Mouse (Mus musculus): ENCODE data around the gene Nelfe. TPM values are rescaled to one million over a fixed set of nuclear protein-coding genes. Genes with fewer than 3 reads are reported as not detected.
A peak's percentile ranks its signal among the peaks of the same experiment; 100 is the strongest.

Gene Nelfe
- polyA plus RNA-seq, 3 experiments from 2014 or later = 40.1 to 65.0 (median 47.0) TPM

GRCm38 (mm10) chr17:34847192-34847591, 3.0 kb upstream of the Nelfe start:
- no peak for ATAC-seq

GRCm38 (mm10) chr17:34847615-34848014, 2.6 kb upstream of the Nelfe start:
- ATAC-seq = no peak

GRCm38 (mm10) chr17:34850517-34851125, 430 bp downstream of the Nelfe start:
- ATAC-seq = no peak

- no peak for ATAC-seq
Observed at GRCm38 (mm10) chr17:34853511-34853910, 3.3 kb downstream of the Nelfe start.

GRCm38 (mm10) chr17:34854761-34855160, 4.6 kb downstream of the Nelfe start:
- ATAC-seq = no peak

- ATAC-seq = peak; percentile 46
Observed at GRCm38 (mm10) chr17:34855825-34856224, 5.6 kb downstream of the Nelfe start.

GRCm38 (mm10) chr17:34858670-34859069, 8.5 kb downstream of the Nelfe start:
- ATAC-seq = no peak

GRCm38 (mm10) chr17:34860514-34860913, 10.3 kb downstream of the Nelfe start:
- no peak for ATAC-seq

GRCm38 (mm10) chr17:34861704-34862415, 11.7 kb downstream of the Nelfe start:
- ATAC-seq = no peak

- ATAC-seq = no peak
Observed at GRCm38 (mm10) chr17:34862416-34863081, 12.4 kb downstream of the Nelfe start, which contains the start of gene Cfb. Cfb (minus strand) TSS chr17:34862518.

- no peak for ATAC-seq
Observed at GRCm38 (mm10) chr17:34865981-34866380, 15.8 kb downstream of the Nelfe start.

GRCm38 (mm10) chr17:34874321-34874720, 24.1 kb downstream of the Nelfe start:
- ATAC-seq = no peak

- ATAC-seq = peak; percentile 86
Observed at GRCm38 (mm10) chr17:34879336-34879879, 29.2 kb downstream of the Nelfe start, which contains the start of gene Zbtb12. Zbtb12 (plus strand) TSS chr17:34879483.

- no peak for ATAC-seq
Observed at GRCm38 (mm10) chr17:34881166-34881565, 31.0 kb downstream of the Nelfe start.

- ATAC-seq = no peak
Observed at GRCm38 (mm10) chr17:34881683-34882310, 31.6 kb downstream of the Nelfe start, which contains the start of gene Gm20547. Gm20547 (minus strand) TSS chr17:34882042.

- no peak for ATAC-seq
Observed at GRCm38 (mm10) chr17:34883332-34883731, 33.1 kb downstream of the Nelfe start.

GRCm38 (mm10) chr17:34884704-34885103, 34.5 kb downstream of the Nelfe start:
- ATAC-seq = no peak

GRCm38 (mm10) chr17:34885615-34886014, 35.4 kb downstream of the Nelfe start:
- ATAC-seq = no peak

- no peak for ATAC-seq
Observed at GRCm38 (mm10) chr17:34887942-34888341, 37.8 kb downstream of the Nelfe start.

GRCm38 (mm10) chr17:34890074-34890743, 40.0 kb downstream of the Nelfe start:
- no peak for ATAC-seq

GRCm38 (mm10) chr17:34891377-34891776, 41.2 kb downstream of the Nelfe start:
- ATAC-seq = no peak

All from inflammation-experienced regulatory T-cells, adult 6 months (primary cell).